Mouse (Mus musculus) heart, postnatal 0 days (tissue): ENCODE measurements around the gene Cyp17a1.

Experiments
- CTCF ChIP-seq: IDR thresholded peaks from 2 replicates; pipeline ENCODE4 v1.5.1; 2016; ENCODE audit warnings: antibody characterized with exemption, control low read depth, low read depth
- EP300 ChIP-seq: IDR thresholded peaks from 2 replicates; pipeline ENCODE4 v1.6.1; 2016; ENCODE audit warnings: antibody characterized with exemption, low read depth

- TF ChIP-seq CTCF: no peak
- TF ChIP-seq EP300: no peak
These were observed 6.9 kb upstream of the Cyp17a1 start for GRCm38 (mm10) chr19:46679720-46680383.
